Mouse (Mus musculus) cerebellum, postnatal 4 days (tissue): ENCODE data around the gene Mast4.

Experiments used
- DNase-seq, 2 experiments: peaks; one replicate each; pipeline ENCODE4 v3.0.0; 2022; ENCODE audit warnings: low spot score in 2 of 2, mixed read lengths in 1 of 2

Mast4 gene

DNA sequence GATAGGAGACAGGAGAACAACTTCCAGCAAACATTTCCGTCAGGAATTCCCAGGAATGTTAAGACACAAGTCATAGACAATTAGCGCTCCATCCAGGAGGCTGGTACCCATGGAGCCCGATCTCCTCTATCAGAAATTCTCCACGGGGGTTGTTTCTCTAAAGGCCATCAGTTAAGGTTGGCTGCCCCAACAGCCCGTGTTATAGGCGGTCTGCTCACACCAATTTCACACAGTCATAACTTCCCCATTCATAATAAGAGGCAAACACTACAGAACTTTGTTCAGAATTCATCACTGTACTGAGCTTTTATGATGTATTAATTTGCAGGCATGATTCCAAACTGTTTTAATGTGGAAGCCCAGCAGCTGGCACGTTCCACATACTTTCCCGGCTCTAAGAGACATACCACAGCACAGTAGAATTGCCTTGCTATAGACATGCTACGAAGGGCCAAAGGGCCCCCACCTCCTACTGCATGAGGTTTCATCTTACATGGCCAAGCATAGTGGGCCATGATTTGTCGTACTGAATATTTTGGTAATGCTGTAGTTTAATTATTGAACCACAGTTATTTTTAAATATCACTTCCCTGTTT lies 19.1 kb downstream of the Mast4 start:
- no peak for DNase-seq

DNA sequence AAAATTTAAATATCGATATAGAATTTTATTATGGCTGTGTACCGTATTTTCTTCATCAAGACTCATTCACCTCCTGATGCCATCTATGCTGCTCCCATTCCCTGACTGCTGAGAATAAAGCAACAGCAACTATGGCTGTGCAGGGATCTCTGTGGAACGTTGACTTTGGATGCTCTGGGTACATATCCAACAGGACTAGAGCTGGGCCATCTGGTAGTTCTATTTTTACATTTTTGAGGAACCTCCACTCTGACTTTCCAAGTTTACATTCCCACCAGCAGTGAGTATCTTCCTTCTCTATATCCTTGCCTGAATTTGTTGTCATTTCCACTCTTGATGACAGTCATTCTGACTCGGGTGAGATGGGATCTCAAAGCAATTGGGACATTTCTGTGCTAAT lies 26.0 kb downstream of the Mast4 start:
- no peak for DNase-seq

DNA sequence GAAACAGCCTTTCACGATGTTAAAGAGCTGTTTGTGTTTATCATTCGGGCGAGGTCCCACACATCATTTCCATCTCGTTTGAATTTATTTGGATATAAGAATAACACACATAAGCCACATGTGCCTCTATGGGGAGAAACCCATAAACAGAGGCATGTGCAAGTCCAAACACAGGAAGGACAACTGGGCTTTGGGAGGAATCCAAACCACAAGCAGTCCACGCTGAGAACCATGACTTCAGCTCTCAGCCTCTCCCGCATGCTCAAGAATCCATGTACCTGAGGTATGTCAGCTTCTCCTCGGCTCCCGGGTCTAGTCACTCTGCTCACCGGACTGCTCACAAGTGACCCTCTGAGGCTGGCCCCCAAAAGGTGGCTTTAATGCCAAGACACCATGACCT lies 30.5 kb downstream of the Mast4 start:
- no peak for DNase-seq

DNA sequence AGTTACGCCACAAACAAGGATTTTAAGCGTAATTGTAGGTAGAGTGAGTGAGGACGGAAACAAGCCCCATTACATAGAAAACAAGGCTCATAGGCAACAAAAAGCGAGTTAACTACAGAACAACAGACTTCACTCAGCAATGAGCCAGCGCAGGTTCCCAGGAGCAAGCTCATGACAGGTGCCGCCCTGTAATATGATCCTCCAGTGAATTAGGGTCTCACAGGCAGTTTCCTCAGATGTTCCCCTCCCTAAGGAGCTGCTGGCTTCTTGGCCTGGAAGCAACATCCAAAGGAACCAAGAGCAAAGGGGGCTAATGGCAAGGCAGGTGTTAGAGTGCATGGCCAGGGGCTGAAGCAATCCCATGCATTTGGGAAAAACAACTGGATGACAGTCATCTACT lies 31.8 kb downstream of the Mast4 start:
- no peak for DNase-seq

DNA sequence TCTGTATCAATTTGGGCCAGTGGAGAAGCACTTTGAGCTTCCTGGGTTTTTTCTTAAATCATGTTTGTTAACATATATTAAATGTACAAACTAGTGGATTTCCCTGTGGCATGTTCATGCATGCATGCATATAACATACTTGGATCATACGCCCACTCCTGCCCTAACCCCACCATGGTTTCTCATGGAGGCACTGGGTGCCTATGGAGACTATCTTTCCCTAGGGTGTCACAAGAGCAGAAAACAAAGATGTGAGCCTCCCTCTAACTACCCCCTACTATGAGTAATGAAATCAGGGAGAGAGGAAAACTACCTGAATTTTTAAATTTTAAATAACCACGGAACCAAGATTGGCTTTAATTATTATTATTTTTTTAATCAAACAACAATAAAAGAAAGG lies 32.2 kb downstream of the Mast4 start:
- DNase-seq: no peak

DNA sequence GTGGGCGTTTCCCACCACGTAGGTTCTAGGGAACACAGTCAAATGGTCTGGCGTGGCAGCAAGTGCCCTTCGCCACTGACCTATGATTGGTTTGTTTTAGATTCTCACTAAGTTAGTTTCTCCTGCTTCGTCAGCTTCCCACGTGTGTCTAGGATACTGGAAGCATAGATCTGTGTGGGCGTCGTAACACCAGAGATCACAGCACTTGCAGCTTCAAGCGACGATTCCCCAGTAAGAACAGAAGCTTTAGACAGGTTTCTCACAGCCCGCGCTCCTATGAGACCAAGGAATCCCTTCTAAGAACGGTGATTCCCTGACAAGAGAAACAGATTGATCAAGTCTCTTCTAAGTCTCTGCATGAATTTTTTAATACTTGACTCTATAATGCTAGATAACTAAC lies 39.9 kb downstream of the Mast4 start:
- no peak for DNase-seq

DNA sequence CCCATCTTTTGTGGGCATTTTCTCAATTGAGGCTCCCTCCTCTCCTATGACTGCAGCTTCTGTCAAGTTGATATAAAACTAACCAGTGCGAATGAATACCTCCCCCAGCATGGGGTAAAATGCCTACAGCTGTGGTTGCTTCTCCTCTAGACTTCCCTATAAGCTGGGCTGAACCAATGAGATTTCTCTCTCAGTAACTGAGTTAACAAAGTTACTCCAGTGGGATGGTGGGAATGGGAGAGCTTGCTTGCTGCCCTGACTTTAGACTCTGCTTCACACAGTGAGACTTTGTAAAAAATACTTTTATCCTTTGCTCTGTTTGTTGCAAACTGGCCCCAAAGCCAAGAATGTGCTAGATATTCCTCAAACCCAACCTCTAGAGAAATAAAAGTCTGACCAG lies 41.2 kb downstream of the Mast4 start:
- no peak for DNase-seq

DNA sequence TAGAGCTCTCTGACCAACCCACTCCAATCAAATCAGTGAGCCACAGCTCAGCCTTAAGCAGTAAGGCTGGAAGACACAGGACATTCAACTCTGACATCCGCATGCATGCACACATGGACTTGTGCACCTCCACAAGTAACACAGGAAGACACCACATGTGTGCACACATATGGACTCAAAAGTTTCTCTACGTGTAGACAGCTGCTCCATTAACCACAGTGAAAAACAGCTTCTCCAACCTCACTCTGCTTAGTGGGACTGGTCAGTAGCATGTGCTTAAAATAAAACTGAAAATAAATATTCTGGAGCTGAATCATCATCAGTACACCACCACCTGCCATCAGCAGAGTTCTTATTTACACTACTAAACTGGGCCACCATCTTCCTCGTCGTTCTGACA lies 43.2 kb downstream of the Mast4 start:
- DNase-seq: no peak

DNA sequence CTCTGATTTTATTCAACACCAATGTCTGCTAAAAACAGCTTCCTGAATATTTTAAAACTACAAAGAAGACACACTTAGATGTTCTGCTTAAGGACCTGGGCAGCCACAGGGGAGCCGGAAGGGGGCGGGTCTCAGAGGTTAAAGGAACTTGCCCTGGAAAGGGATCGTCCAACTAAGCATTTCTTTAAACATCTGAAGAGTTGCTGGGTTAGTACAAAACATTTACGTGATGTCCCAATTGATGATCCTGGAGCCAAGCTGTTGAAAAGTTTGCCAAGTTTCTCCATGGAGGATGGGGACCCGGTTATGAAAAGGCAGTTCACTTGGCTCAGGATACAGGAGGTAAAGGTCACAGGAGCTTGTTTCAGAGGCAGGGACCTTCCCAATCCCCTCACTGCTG lies 48.5 kb downstream of the Mast4 start:
- DNase-seq: no peak

DNA sequence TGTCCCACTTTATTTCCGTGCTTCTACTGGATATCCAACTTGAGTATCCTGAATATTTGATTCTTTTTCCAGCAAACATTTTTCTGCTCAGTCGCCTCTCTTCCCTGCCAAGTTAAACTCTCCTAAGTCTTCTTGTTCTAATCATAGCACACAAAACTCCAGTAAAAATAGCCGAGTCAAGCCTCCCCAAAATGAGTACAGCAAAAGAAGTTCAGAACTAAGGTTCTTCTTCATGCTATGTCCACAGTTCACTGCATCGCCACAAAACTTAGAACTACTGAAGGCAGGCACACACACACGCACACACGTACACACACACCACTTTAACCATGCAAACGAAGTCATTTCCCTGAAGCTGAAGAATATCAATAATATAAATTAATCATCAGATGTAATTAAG lies 49.3 kb downstream of the Mast4 start:
- DNase-seq: no peak

DNA sequence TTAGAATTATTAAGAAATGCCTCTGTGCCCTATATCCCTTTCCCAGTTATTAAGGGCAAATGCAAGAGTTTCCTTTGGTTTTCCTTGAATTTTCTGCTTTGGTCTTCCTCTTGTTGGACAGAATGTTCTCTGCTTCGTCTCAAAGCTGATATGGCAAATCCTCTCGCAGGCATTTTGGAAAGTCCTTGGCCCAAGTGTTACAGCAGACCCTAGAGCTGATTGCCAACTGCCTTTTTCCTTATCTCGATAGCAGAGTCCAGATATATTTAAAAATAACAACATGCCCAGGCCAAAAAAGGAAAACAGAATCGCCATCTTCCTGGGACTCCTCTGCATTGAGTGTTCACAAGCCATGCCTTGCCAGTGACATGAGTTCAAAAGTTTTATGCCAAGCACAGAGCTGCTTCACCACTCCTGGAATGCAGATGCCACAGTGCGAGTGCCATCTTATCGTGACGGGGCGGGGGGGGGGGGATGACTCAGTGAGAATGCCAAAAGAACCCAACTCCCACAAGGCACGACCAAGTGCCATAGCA lies 63.4 kb downstream of the Mast4 start:
- no peak for DNase-seq

DNA sequence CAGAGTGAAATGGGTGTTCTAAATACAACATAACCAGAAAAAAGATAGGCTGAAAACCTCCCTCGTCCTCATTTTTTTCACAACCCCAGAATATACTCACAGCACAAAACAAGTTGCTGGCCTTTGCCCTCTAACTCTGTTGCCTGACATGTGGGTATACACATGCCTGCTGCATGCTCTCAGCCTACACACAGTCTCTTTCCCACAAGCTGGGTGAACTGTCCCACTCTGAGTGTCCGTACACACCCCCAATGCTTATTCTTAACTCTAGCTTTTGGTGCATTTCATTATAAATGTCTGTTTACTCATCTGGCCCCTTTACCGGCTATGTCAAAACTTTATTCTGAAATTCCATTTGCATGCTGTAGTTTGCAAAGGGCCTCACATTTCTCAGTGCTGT lies 71.6 kb downstream of the Mast4 start:
- DNase-seq: no peak

DNA sequence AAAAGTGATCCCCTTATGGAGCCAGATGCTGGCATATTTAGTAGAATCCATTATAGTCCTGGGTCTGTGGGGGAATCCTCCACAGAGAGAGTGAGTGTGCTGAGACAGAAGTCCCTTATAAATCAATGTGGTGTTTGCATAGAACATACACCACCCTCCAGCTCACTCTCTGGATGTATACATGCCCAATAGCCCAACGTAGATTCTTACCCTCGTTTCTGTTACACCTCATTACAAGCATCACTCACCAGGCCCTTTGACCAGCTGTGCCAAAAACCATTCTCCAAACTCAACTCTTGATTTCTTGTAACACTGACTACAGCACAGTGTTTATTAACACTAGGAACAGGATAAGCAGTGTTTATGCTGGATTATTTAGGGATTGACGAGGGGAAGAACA lies 72.2 kb downstream of the Mast4 start:
- DNase-seq: no peak

DNA sequence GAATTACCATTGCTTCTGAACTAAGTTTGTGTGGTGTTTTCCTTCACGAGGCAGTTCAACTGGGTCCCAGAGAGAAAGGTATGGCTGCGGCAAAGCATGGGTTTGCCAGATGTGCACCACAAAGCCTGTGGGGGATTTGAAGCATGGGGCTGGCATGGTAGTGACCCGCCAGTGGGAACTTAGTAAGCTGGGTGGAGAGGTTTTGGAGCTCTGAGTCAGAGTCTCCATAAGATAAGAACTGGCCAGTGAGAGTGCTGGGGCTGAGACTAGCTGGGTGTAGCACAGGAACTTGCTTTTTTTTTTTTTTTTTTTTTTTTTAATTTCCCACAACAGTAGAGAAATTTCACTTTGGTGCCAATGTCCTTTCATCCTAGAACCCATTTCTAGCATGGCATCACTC lies 73.9 kb downstream of the Mast4 start:
- no peak for DNase-seq

DNA sequence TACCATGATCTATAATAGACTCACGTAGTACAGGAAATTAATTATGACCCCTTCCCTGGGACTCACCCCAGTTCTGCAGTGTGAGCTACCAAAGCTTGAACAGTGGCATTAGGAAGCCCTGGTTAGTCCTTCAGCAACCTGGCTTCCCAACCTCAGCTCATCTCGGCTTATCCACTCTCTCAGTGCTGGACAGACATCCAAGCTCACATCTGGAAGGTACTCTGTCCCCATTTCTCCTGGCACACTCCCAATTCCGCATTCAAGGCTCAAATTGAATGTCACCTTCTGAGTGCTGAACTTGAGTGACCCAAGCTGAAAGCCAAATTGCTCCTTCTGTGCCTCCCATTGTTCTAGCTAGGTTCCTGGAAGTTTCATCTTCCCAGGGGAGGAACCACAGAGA lies 76.2 kb downstream of the Mast4 start:
- DNase-seq: no peak

DNA sequence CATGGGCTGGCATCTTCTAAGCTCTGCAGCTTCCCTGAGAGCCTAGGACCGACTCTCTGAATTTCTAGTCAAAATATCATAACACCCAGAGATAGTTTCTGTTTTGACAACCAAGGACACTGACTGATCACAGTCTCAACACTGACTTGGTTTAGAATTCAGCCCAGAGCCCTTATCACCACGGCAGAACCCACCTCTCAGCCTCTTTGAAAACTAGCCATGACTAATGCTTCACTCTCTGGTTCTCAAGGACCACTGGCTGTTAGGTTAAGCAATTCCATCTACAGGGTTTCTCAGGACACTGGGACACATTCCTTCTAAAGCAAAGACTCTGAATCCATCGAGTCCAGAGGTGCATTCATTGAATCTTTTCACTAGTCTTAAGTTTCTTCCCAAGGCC lies 79.4 kb downstream of the Mast4 start:
- DNase-seq: no peak

DNA sequence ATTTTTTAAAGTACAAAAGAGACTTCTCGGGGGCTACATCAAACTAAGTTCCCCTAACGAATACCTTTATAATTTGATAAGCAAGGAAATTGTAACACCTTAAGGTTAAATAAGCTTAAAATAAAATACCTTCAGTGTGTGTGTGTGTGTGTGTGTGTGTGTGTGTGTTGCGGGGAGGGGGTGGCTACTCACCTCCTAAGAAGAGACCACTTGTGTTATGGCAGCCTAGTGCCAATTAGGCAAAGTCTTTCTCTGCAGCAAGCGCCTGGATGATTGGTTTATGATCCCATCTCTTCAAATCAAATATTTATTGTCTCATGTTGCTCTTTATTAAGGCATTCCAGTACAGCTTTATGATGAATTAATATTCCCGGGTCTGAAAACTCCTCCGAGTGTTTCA lies 81.2 kb downstream of the Mast4 start:
- DNase-seq: no peak

DNA sequence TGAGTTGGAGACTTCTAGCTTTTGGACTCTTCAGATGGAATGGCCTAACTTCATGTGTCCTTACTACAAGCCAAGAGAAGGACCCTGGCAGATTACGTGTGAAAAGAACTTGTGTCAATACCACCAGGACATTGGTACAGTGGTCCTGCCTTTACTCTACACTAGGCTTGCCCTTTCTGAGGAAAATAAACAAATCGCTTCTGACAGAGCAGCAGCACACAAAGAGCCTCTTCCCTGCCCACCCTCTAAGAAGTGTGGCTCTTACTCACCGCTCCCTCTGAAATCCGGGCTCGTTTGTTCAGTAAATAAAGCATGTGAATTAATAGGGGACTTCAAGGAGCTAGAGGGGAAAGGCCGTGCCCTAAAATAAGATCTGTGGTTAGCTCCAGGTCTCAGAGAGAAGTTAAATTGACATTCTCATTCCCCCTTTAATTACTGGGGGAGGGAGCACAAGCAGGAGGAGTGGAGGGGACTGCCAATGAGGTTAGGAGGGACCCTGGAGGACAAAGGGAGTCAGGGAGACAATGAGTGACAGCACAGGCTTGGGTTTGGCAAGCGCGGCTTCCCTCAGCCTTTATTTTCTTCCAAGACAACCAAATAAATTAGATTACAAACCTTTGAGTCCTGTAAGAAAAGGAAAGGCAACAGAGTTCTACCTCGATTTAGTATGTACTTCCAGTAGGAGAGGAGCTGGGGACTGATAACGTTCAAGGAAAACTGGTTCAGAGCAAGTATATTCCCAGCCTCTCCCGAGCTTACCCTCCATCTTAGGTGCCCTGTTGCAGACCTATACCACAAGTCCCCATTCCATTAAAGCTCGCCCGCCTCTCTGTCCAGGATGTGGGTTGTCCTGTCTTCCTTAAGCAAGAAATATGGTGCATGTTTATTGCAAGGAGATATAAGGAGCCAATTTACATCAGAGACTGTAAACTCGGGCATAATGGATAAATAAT lies 85.9 kb downstream of the Mast4 start:
- no peak for DNase-seq

DNA sequence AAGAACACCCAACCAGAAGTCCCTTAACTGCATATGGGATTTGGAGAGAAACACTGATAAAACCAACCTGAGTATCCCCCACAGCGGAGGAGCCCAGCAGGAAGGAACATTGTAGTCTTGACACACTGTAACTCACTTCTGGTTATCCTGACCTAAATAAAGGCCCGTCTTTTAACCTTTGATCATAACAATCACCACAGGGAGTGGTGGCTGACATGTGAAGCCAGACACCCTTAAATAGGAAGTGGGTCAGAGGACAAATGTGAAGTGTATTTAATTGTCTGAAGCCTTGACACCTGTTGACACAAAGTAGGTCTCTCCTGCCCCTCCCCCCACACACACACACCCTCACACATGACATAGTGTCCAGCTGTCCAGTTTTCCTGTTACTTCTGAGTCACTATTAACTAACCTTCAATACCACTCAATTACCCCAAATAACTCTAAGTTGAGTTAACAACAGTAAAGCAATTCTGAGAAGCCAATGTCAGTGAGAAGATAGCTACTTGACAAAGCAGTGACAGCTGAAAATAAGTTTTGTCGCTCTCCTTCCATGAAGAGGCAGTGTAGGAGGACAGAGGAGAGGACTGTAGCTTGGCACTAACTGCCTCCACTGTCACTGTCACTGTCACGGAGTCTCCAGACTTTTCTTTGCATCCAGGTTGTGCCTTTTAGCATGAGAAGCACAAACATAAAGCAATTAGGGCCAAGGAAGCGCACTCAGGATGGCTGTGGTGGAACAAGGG lies 87.2 kb downstream of the Mast4 start:
- no peak for DNase-seq

DNA sequence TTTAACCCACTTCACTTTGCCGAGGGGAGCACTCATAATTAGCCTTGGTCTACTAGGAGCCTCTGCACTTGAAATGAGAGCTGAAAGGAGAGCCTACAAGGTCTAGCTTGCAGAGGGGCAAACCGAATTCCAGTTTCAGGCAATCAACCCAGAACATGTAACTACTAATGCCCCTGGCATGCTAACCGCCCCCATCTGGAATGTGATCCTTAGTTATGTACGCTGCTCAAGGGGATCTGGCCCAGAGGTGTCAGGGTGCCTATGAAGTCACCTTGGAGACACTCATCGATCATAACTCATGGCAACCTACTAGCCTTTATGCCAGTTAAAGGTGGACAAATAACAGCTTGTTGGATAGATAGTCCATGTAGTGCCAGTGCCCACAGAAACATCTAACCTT lies 88.9 kb downstream of the Mast4 start:
- DNase-seq: no peak

DNA sequence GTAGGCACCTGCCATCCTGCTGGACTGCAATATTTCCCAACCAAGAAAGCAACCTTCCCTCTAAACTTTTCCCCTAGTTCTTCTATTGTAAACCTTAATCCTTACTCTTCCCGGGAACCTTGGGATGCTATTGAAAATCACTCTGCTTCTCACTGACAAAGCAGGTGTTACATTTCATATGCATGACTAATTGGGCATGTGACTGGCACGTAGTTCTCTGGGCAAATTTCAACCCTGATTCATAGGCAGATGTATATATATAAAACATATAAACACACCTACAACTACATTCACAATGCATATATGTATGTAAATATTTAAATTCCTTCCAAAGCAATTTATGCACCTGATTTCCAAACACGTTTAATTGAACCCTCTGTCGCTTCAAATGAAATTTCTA lies 90.2 kb downstream of the Mast4 start:
- no peak for DNase-seq

DNA sequence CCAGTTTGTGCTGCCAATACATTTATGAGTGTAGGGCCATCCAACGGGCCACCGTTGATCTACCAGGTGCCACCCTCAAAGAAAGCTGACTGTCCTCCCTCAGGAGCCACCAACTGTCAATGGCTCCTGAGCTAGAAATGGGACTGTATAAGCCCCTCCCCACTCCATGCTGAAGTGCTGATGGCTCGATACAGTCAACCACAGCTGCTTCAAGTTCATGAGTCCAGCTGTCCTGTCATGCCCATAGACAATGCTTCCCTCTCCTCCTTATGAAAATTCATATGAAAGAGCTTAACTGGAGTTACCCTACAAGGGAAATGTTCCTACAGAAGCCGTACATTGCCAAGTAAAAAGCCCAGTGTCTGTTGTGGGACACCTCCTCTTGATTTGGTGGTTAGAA lies 93.2 kb downstream of the Mast4 start:
- no peak for DNase-seq

DNA sequence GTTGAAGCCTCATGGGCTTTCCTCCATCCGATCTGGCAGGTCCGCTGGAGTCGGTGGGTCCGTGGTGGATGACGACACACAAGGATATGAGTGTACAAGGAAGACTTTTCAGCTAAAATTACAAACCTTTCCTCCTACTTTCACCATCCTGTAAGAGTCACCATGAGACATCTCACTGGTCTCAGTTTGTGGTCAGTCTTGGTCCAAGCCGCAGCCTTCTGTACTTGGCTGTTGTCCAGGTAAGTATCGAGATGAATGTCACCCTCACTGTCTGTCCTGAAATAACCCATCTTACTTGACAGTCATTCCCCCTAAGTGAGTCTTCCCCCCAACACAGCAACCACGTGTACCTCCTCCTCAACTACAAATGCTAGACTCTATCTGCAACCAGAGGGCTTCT lies 94.6 kb downstream of the Mast4 start:
- DNase-seq: no peak
